In the genomic region with DNA sequence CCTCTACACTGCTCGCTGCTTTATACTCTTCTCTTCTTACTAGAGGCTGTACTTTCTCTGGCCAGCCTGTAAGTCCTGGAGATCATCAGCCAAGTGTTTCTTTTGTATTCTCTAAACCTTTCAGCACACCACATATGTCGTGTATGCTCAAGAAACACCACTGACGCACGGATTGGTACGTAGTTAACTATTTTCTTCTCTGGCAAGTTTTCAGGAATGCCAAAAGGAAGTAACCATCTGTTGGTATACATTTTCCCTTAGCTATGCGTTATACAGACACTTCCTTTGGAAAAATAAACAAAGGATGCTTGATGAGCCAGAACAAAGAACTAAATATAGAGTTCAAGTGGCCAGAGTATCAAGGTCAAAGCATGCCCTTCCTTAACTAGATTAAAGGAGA, we compare ENCODE assay signal across 12 mouse cellular contexts. TPM values are rescaled to one million over a fixed set of nuclear protein-coding genes. Genes with fewer than 3 reads are reported as not detected.
"Had no signal": no experiment of that assay in that cellular context is flagged by ENCODE, and none has a peak within 500 bp of the region (broad histone marks: within the 10 kb centered on the region; RNA-seq: fewer than 3 reads in every experiment).

No protein-coding gene starts in this region.

RNA-seq across cellular contexts. Expression of gene Mrgpra1, which starts 49.4 kb away (rescaled TPM):
- polyA plus RNA-seq: neural tube, embryonic 14.5 days; spleen, adult 2 months; stomach, embryonic 14.5 days; stomach, embryonic 15.5 days; stomach, embryonic 16.5 days; stomach, postnatal 0 days; testis, adult 2 months; thymus, postnatal 0 days; urinary bladder, adult 2 months had no signal

RNA-seq across cellular contexts. Expression of gene Mrgpra9, which starts 52.0 kb away (rescaled TPM):
- polyA plus RNA-seq: neural tube, embryonic 13.5 days; neural tube, embryonic 14.5 days; neural tube, embryonic 15.5 days; small intestine, adult 2 months; spleen, adult 2 months; stomach, embryonic 14.5 days; stomach, embryonic 15.5 days; stomach, embryonic 16.5 days; stomach, postnatal 0 days; testis, adult 2 months; thymus, postnatal 0 days; urinary bladder, adult 2 months had no signal
